Mouse (Mus musculus): Measurements from ENCODE around the gene Ogdh.

- no peak for TF ChIP-seq FLI1 (IDR thresholded peaks at IDR 0.05; ENCODE audit: low read length)
- no peak for TF ChIP-seq GATA1 (IDR thresholded peaks at IDR 0.05; ENCODE audit: borderline replicate concordance, low read length)
These were observed 100.3 kb downstream of the Ogdh start for GRCm38 (mm10) chr11:6391516-6392276.
